Mouse (Mus musculus) induced T-regulatory cell, adult 2 months (primary cell): ENCODE data around the gene Aaas.

ENCODE experiments used
- DNase-seq: peaks from one replicate; pipeline ENCODE4 v3.0.0-alpha.2; 2012; ENCODE audit warnings: low read depth

Gene Aaas

GRCm38 (mm10) chr15:102308717-102309116, 41.9 kb downstream of the Aaas start:
- DNase-seq = no peak

GRCm38 (mm10) chr15:102302542-102302941, 48.0 kb downstream of the Aaas start:
- DNase-seq = no peak

GRCm38 (mm10) chr15:102296368-102297006, 54.1 kb downstream of the Aaas start:
- no peak for DNase-seq

- DNase-seq = peak; percentile 95
These were observed 54.8 kb downstream of the Aaas start, which contains the start of gene Espl1 for GRCm38 (mm10) chr15:102295633-102296367. Gene Espl1, plus strand, starts transcription at chr15:102296266.
